Comparison of ENCODE assay signal across 8 mouse cellular contexts in genomic region chr4:149958566-149958965, GRCm38 (mm10). TPM values are rescaled to one million over a fixed set of nuclear protein-coding genes. Genes with fewer than 3 reads are reported as not detected.
DNase-seq lines count a peak whose midpoint lies in the region; ATAC-seq lines count a peak whose summit lies in the region.

No protein-coding gene starts in this region.

- H3K36me3 ChIP-seq in midbrain, embryonic 11.5 days (ENCODE audit: control insufficient read depth, insufficient read depth, low read length): no peaks in the 10 kb centered on the region
- no peaks in the 10 kb centered on the region for H3K36me3 ChIP-seq in midbrain, embryonic 15.5 days (replicated peaks)
- no peaks in the 10 kb centered on the region for H3K36me3 ChIP-seq in embryonic facial prominence, embryonic 11.5 days (replicated peaks; ENCODE audit: control insufficient read depth, insufficient read depth, low read depth, low read length)

- peaks cover 7% of the 10 kb centered on the region; the same call in 1 of the 2 replicates for H3K4me1 ChIP-seq in midbrain, embryonic 11.5 days (ENCODE audit: control insufficient read depth, insufficient read depth, low read length)
- H3K4me1 ChIP-seq in midbrain, embryonic 15.5 days: peaks cover 14% of the 10 kb centered on the region
- H3K4me1 ChIP-seq in embryonic facial prominence, embryonic 11.5 days (ENCODE audit: control insufficient read depth, insufficient read depth, low read length): peaks cover 2% of the 10 kb centered on the region

- H3K27ac ChIP-seq in midbrain, embryonic 11.5 days (ENCODE audit: low read depth, low read length): no peak overlapping the region
- no peak overlapping the region for H3K27ac ChIP-seq in midbrain, embryonic 15.5 days
- no peak overlapping the region for H3K27ac ChIP-seq in embryonic facial prominence, embryonic 11.5 days (replicated peaks; ENCODE audit: low read depth, low read length)

- ATAC-seq in midbrain, embryonic 11.5 days (ENCODE audit: low FRiP score): no peak
- ATAC-seq in midbrain, embryonic 15.5 days (replicated peaks): no peak
- ATAC-seq in embryonic facial prominence, embryonic 11.5 days (replicated peaks; ENCODE audit: insufficient number of reproducible peaks, low FRiP score, low TSS enrichment, low read depth): no peak
- ATAC-seq in activated CD4-positive, CD25-positive, alpha-beta regulatory T cell, adult 4 months: no peak

- no peak overlapping the region for H3K4me2 ChIP-seq in midbrain, embryonic 11.5 days
- H3K4me2 ChIP-seq in midbrain, embryonic 15.5 days: no peak overlapping the region
- no peak overlapping the region for H3K4me2 ChIP-seq in embryonic facial prominence, embryonic 11.5 days (ENCODE audit: low read depth, low read length)

- peaks cover 32% of the 10 kb centered on the region for H3K27me3 ChIP-seq in midbrain, embryonic 11.5 days (ENCODE audit: control insufficient read depth, insufficient read depth, low read length)
- H3K27me3 ChIP-seq in midbrain, embryonic 15.5 days (replicated peaks): peaks cover 23% of the 10 kb centered on the region
- peaks cover 5% of the 10 kb centered on the region for H3K27me3 ChIP-seq in embryonic facial prominence, embryonic 11.5 days (ENCODE audit: control insufficient read depth, insufficient read depth, low read length)

- DNase-seq in midbrain, embryonic 11.5 days (ENCODE audit: low spot score, missing footprints): peak; percentile 98
- DNase-seq in adrenal gland, postnatal 25 days: peak; percentile 83
- DNase-seq in embryonic facial prominence, embryonic 11.5 days (ENCODE audit: low spot score): peak; percentile 89
- DNase-seq in kidney, postnatal 36 days: peak; percentile 79 to 89
- DNase-seq in lung, adult 18-20 months: peak; percentile 74 to 78
- DNase-seq in right cerebral cortex, postnatal 4 days: peak; percentile 89

- 9% methylated on average over 5 of the region's 5 CpGs for WGBS in midbrain, embryonic 11.5 days
- WGBS in midbrain, embryonic 15.5 days: 4% methylated on average over 5 of the region's 5 CpGs
- 6% methylated on average over 5 of the region's 5 CpGs for WGBS in embryonic facial prominence, embryonic 11.5 days

- no peaks in the 10 kb centered on the region; the same call in 1 of the 2 replicates for H3K9me3 ChIP-seq in midbrain, embryonic 11.5 days (ENCODE audit: control insufficient read depth, low read length)
- peaks cover 3% of the 10 kb centered on the region; the same call in 1 of the 2 replicates for H3K9me3 ChIP-seq in midbrain, embryonic 15.5 days
- no peaks in the 10 kb centered on the region for H3K9me3 ChIP-seq in embryonic facial prominence, embryonic 11.5 days (replicated peaks; ENCODE audit: control insufficient read depth, low read length)

- no peak overlapping the region for H3K4me3 ChIP-seq in midbrain, embryonic 11.5 days (ENCODE audit: low read depth, low read length)
- H3K4me3 ChIP-seq in midbrain, embryonic 15.5 days: no peak overlapping the region
- H3K4me3 ChIP-seq in embryonic facial prominence, embryonic 11.5 days (ENCODE audit: low read depth, low read length): no peak overlapping the region

- H3K9ac ChIP-seq in midbrain, embryonic 11.5 days (ENCODE audit: low read length): no peak overlapping the region
- no peak overlapping the region for H3K9ac ChIP-seq in midbrain, embryonic 15.5 days
- no peak overlapping the region for H3K9ac ChIP-seq in embryonic facial prominence, embryonic 11.5 days (replicated peaks; ENCODE audit: low read length)

RNA-seq across cellular contexts. Expression of gene Spsb1, which starts 3.7 kb away (rescaled TPM):
- 6.3 and 7.5 TPM in 2 replicates for polyA plus RNA-seq in midbrain, embryonic 11.5 days (2014; fragmentation: Nextera tagmentation; extraction: Ambion mirVana)
- 4.8 and 5.2 TPM in 2 replicates for polyA plus RNA-seq in midbrain, embryonic 15.5 days (2015; fragmentation: Nextera tagmentation; extraction: Ambion mirVana)
- 23.7 and 25.6 TPM in 2 replicates for total RNA-seq in adrenal gland, postnatal 25 days (2021)
- 16.7 and 18.8 TPM in 2 replicates for polyA plus RNA-seq in embryonic facial prominence, embryonic 11.5 days (2014; fragmentation: Nextera tagmentation; extraction: Ambion mirVana)
- polyA plus RNA-seq in activated CD4-positive, CD25-positive, alpha-beta regulatory T cell, adult 4 months (2017; shearing (Covaris generic)): 1 to 10 TPM; 4.0 to 6.3 TPM

RNA-seq across cellular contexts. Expression of gene H6pd, which starts 50.3 kb away (rescaled TPM):
- polyA plus RNA-seq in midbrain, embryonic 11.5 days (2014; fragmentation: Nextera tagmentation; extraction: Ambion mirVana): 1.7 and 2.4 TPM in 2 replicates
- polyA plus RNA-seq in midbrain, embryonic 15.5 days (2015; fragmentation: Nextera tagmentation; extraction: Ambion mirVana): 2.5 and 3.1 TPM in 2 replicates
- 127 and 149 TPM in 2 replicates for total RNA-seq in adrenal gland, postnatal 25 days (2021)
- 3.2 and 3.9 TPM in 2 replicates for polyA plus RNA-seq in embryonic facial prominence, embryonic 11.5 days (2014; fragmentation: Nextera tagmentation; extraction: Ambion mirVana)
- polyA plus RNA-seq in activated CD4-positive, CD25-positive, alpha-beta regulatory T cell, adult 4 months (2017; shearing (Covaris generic)): 1 to 10 TPM; 5.3 to 5.4 TPM
